Mouse (Mus musculus) CH12.LX (cell line): ENCODE data around the gene Ptpn11. TPM values are rescaled to one million over a fixed set of nuclear protein-coding genes. Genes with fewer than 3 reads are reported as not detected.

ENCODE experiments used
- DNase-seq: peaks from one replicate; pipeline ENCODE4 v3.0.0-alpha.2; 2013; ENCODE audit errors: extremely low read depth
- H3K27ac ChIP-seq: 2 replicates; pipeline ENCODE4 v1.5.1; 2012; ENCODE audit warnings: low read depth, mild to moderate bottlenecking, control low read depth, moderate library complexity; ENCODE audit not compliant: insufficient read depth
- H3K27me3 ChIP-seq: replicated peaks from 2 replicates; pipeline ENCODE3; 2012; ENCODE audit warnings: inconsistent platforms
- H3K36me3 ChIP-seq, 2 experiments: replicated peaks in 1 of 2; 2 replicates each; pipeline versions ENCODE3 to v1.6.1; 2012; ENCODE audit warnings: inconsistent platforms in 1 of 2, low read length in 1 of 2, mild to moderate bottlenecking in 1 of 2, mixed read lengths in 1 of 2, moderate library complexity in 1 of 2; ENCODE audit not compliant: control insufficient read depth in 1 of 2, insufficient read depth in 1 of 2
- H3K4me1 ChIP-seq, 2 experiments: 2 replicates each; pipeline ENCODE4 v1.6.1; 2012; ENCODE audit warnings: inconsistent platforms in 1 of 2, moderate library complexity in 1 of 2; ENCODE audit not compliant: insufficient read depth in 2 of 2, control insufficient read depth in 1 of 2
- H3K4me2 ChIP-seq: 2 replicates; pipeline ENCODE4 v1.6.1; 2012; ENCODE audit warnings: low read depth, mild to moderate bottlenecking, control low read depth; ENCODE audit not compliant: poor library complexity, insufficient read depth, severe bottlenecking
- H3K4me3 ChIP-seq, 3 experiments: fragments of 150-350 bp in 1 of 3; sonication (generic) in 1 of 3; replicated peaks in 1 of 3; 2 replicates each; pipeline versions ENCODE3 to v1.5.1; 2011 to 2012; ENCODE audit warnings: low read depth in 2 of 3, low read length in 2 of 3, mild to moderate bottlenecking in 2 of 3, moderate library complexity in 2 of 3, control low read depth in 1 of 3, improper control_type of control experiment in 1 of 3, inconsistent platforms in 1 of 3, mixed read lengths in 1 of 3; ENCODE audit not compliant: poor library complexity in 1 of 3
- H3K79me2 ChIP-seq: replicated peaks from 2 replicates; pipeline ENCODE4 v1.6.1; 2012; ENCODE audit warnings: mild to moderate bottlenecking, moderate library complexity; ENCODE audit not compliant: control insufficient read depth, poor library complexity, insufficient read depth, severe bottlenecking; ENCODE audit errors: extremely low read depth
- H3K9ac ChIP-seq: 2 replicates; pipeline ENCODE4 v1.6.1; 2012; ENCODE audit warnings: low read depth, mild to moderate bottlenecking, control low read depth, moderate library complexity; ENCODE audit not compliant: insufficient read depth
- H3K9me3 ChIP-seq: replicated peaks from 2 replicates; pipeline ENCODE3; 2012; ENCODE audit warnings: low read length, inconsistent platforms, mixed read lengths
- BHLHE40 ChIP-seq: IDR thresholded peaks from 2 replicates; pipeline ENCODE4 v1.6.1; 2011; ENCODE audit warnings: mild to moderate bottlenecking, low read depth, low read length, improper control_type of control experiment
- CHD1 ChIP-seq: IDR thresholded peaks from 2 replicates; pipeline ENCODE4 v1.6.1; 2012; ENCODE audit warnings: low read depth, low read length, improper control_type of control experiment, inconsistent platforms
- CTCF ChIP-seq, 2 experiments: IDR thresholded peaks in 1 of 2; conservative IDR thresholded peaks in 1 of 2; 2 replicates each; pipeline ENCODE4 v1.5.1; 2011 to 2012; ENCODE audit warnings: low read depth in 2 of 2, low read length in 2 of 2, improper control_type of control experiment in 1 of 2, inconsistent platforms in 1 of 2, mild to moderate bottlenecking in 1 of 2, moderate library complexity in 1 of 2
- E2F4 ChIP-seq: IDR thresholded peaks from 2 replicates; pipeline ENCODE4 v1.6.1; 2011; ENCODE audit warnings: low read depth, low read length, improper control_type of control experiment; ENCODE audit not compliant: insufficient replicate concordance
- EP300 ChIP-seq: IDR thresholded peaks from 2 replicates; pipeline ENCODE4 v1.6.1; 2011; ENCODE audit warnings: low read length, improper control_type of control experiment
- ETS1 ChIP-seq: conservative IDR thresholded peaks from 2 replicates; pipeline ENCODE4 v1.6.1; 2012; ENCODE audit warnings: low read depth, mild to moderate bottlenecking, inconsistent platforms, low read length, improper control_type of control experiment, moderate library complexity
- HCFC1 ChIP-seq: IDR thresholded peaks from 2 replicates; pipeline ENCODE4 v1.6.1; 2012; ENCODE audit warnings: low read depth, mild to moderate bottlenecking, inconsistent platforms, low read length, improper control_type of control experiment
- IRF4 ChIP-seq: IDR thresholded peaks from 2 replicates; pipeline ENCODE4 v1.6.1; 2014; ENCODE audit warnings: low read depth, mild to moderate bottlenecking, inconsistent platforms, low read length, improper control_type of control experiment
- JUN ChIP-seq: IDR thresholded peaks from 2 replicates; pipeline ENCODE4 v1.6.1; 2011; ENCODE audit warnings: low read depth, mild to moderate bottlenecking, low read length, improper control_type of control experiment, moderate library complexity; ENCODE audit not compliant: insufficient read depth
- JUND ChIP-seq: conservative IDR thresholded peaks from 2 replicates; pipeline ENCODE4 v1.6.1; 2011; ENCODE audit warnings: low read depth, low read length, improper control_type of control experiment
- KAT2A ChIP-seq: IDR thresholded peaks from 2 replicates; pipeline ENCODE4 v1.6.1; 2012; ENCODE audit warnings: low read length, improper control_type of control experiment, inconsistent platforms; ENCODE audit not compliant: insufficient replicate concordance
- MAFK ChIP-seq: IDR thresholded peaks from 2 replicates; pipeline ENCODE4 v1.6.1; 2011; ENCODE audit warnings: low read length, improper control_type of control experiment; ENCODE audit not compliant: insufficient replicate concordance
- MEF2A ChIP-seq: IDR thresholded peaks from 2 replicates; pipeline ENCODE4 v1.6.1; 2014; ENCODE audit warnings: low read depth, mild to moderate bottlenecking, inconsistent platforms, low read length, improper control_type of control experiment, borderline replicate concordance
- MYC ChIP-seq: IDR thresholded peaks from 2 replicates; pipeline ENCODE4 v1.6.1; 2011; ENCODE audit warnings: low read depth, mild to moderate bottlenecking, improper control_type of control experiment, low read length
- NELFE ChIP-seq: IDR thresholded peaks from 2 replicates; pipeline ENCODE4 v1.6.1; 2011; ENCODE audit warnings: low read depth, low read length, improper control_type of control experiment
- NRF1 ChIP-seq: IDR thresholded peaks from 2 replicates; pipeline ENCODE4 v1.6.1; 2014; ENCODE audit warnings: low read depth, mild to moderate bottlenecking, inconsistent platforms, low read length, improper control_type of control experiment, moderate library complexity
- PAX5 ChIP-seq: IDR thresholded peaks from 2 replicates; pipeline ENCODE4 v1.6.1; 2012; ENCODE audit warnings: low read length, inconsistent platforms, mixed read lengths
- POLR2A ChIP-seq: IDR thresholded peaks from 2 replicates; pipeline ENCODE4 v1.6.1; 2011; ENCODE audit warnings: low read depth, mild to moderate bottlenecking, improper control_type of control experiment, low read length
- POLR2AphosphoS2 ChIP-seq: IDR thresholded peaks from 2 replicates; pipeline ENCODE4 v1.6.1; 2011; ENCODE audit warnings: low read depth, low read length, improper control_type of control experiment
- RAD21 ChIP-seq: IDR thresholded peaks from 2 replicates; pipeline ENCODE4 v1.6.1; 2011; ENCODE audit warnings: low read depth, mild to moderate bottlenecking, low read length, improper control_type of control experiment, moderate library complexity
- SMC3 ChIP-seq: IDR thresholded peaks from 2 replicates; pipeline ENCODE4 v1.6.1; 2011; ENCODE audit warnings: low read depth, low read length, improper control_type of control experiment
- TCF12 ChIP-seq: IDR thresholded peaks from 2 replicates; pipeline ENCODE4 v1.6.1; 2014; ENCODE audit warnings: low read depth, mild to moderate bottlenecking, inconsistent platforms, low read length, improper control_type of control experiment
- USF1 ChIP-seq: IDR thresholded peaks from 2 replicates; pipeline ENCODE4 v1.6.1; 2014; ENCODE audit warnings: low read depth, mild to moderate bottlenecking, inconsistent platforms, low read length, improper control_type of control experiment
- USF2 ChIP-seq: conservative IDR thresholded peaks from 2 replicates; pipeline ENCODE4 v1.6.1; 2011; ENCODE audit warnings: low read depth, low read length, improper control_type of control experiment
- ZC3H11A ChIP-seq: IDR thresholded peaks from 2 replicates; pipeline ENCODE4 v1.6.1; 2012; ENCODE audit warnings: low read depth, mild to moderate bottlenecking, inconsistent platforms, low read length, improper control_type of control experiment
- ZKSCAN1 ChIP-seq: IDR thresholded peaks from 2 replicates; pipeline ENCODE4 v1.6.1; 2012; ENCODE audit warnings: low read depth, inconsistent platforms, low read length, improper control_type of control experiment, borderline replicate concordance
- ZMIZ1 ChIP-seq: IDR thresholded peaks from 2 replicates; pipeline ENCODE4 v1.6.1; 2012; ENCODE audit warnings: low read depth, mild to moderate bottlenecking, inconsistent platforms, low read length, improper control_type of control experiment
- ZNF384 ChIP-seq: IDR thresholded peaks from 2 replicates; pipeline ENCODE4 v1.6.1; 2012; ENCODE audit warnings: low read depth, low read length, improper control_type of control experiment, inconsistent platforms
- dilution Hi-C: fragments of 300-500 bp; cut with MboI; formaldehyde crosslinking; loops from 2 replicates; pipeline ENCODE4 v1.14.3; 2020; ENCODE audit warnings: low sequenced_read_pairs; ENCODE audit not compliant: extremely low pct_unique_long_range_greater_than_20kb, extremely low pct_ligation_motif_present
- in situ Hi-C: fragments of 300-500 bp; cut with MboI; formaldehyde crosslinking; loops from 3 replicates; pipeline ENCODE4 v1.14.3; 2019; ENCODE audit warnings: low sequenced_read_pairs, low pct_ligation_motif_present, low pct_unique_long_range_greater_than_20kb, mixed read lengths
- polyA plus RNA-seq: library from polyadenylated mRNA; unstranded; fragments of >175 nt; gene quantifications from 2 replicates; pipeline ENCODE4 v1.2.1, GENCODE M21; 2012; ENCODE audit warnings: low read depth; ENCODE audit not compliant: insufficient read length
- total RNA-seq, 2 experiments: library from RNA; depleted of rRNA; stranded (reverse); fragments of 300-350 nt in 1 of 2; fragments of >200 nt in 1 of 2; gene quantifications; 2 replicates each; pipeline ENCODE4 v1.2.3; 2012 to 2014

Ptpn11 gene
- total and polyA plus RNA-seq, 3 experiments: 33.2 to 62.8 (median 44.6) TPM

GRCm38 (mm10) chr5:121122036-121122435 lies 69.2 kb downstream of the Ptpn11 start:
- no peak for TF ChIP-seq CTCF (conservative IDR thresholded peaks at IDR 0.05 in 1 of 2, IDR thresholded peaks at IDR 0.05 in 1 of 2; ENCODE audit: low read depth in 2 of 2, low read length in 2 of 2)
- no peak for TF ChIP-seq ZC3H11A
- no peak for TF ChIP-seq ZKSCAN1
- no peak for TF ChIP-seq ZMIZ1
- no peak for TF ChIP-seq IRF4
- TF ChIP-seq HCFC1: no peak
- TF ChIP-seq NRF1: no peak
- no peak for TF ChIP-seq PAX5
- no peak for TF ChIP-seq JUN
- no peak for TF ChIP-seq MAFK
- no peak for TF ChIP-seq ETS1
- no peak for TF ChIP-seq MEF2A
- no peak for TF ChIP-seq MYC
- no peak for TF ChIP-seq EP300
- no peak for TF ChIP-seq SMC3
- TF ChIP-seq JUND: no peak
- TF ChIP-seq USF1: no peak
- no peak for TF ChIP-seq POLR2AphosphoS2
- no peak for TF ChIP-seq USF2
- no peak for TF ChIP-seq TCF12
- Histone ChIP-seq H3K9ac (no peak overlapping the region), H3K79me2 (no peaks in the 10 kb centered on the region), H3K4me2 (no peak overlapping the region), H3K4me1 (peaks cover 5 to 36% of the 10 kb centered on the region in 2 experiments), H3K27me3 (no peaks in the 10 kb centered on the region), H3K4me3 (no peak overlapping the region), H3K9me3 (no peaks in the 10 kb centered on the region), H3K36me3 (peaks cover 0 to 1% of the 10 kb centered on the region in 2 experiments), H3K27ac (no peak overlapping the region)
- DNase-seq: no peak
- in situ Hi-C loops (no loop called here), dilution Hi-C loops (no loop called here)

- Histone ChIP-seq H3K27me3 (no peaks in the 10 kb centered on the region), H3K9ac (no peak overlapping the region), H3K79me2 (no peaks in the 10 kb centered on the region), H3K9me3 (no peaks in the 10 kb centered on the region), H3K4me1 (peaks cover 2 to 28% of the 10 kb centered on the region in 2 experiments; a peak in 3 of 4 replicates), H3K36me3 (peaks cover 0 to 1% of the 10 kb centered on the region in 2 experiments), H3K27ac (no peak overlapping the region), H3K4me2 (no peak overlapping the region), H3K4me3 (no peak overlapping the region)
- dilution Hi-C loops (no loop called here), in situ Hi-C loops (no loop called here)
- no peak for DNase-seq
- TF ChIP-seq SMC3: no peak
- TF ChIP-seq RAD21: no peak
- TF ChIP-seq POLR2A: no peak
- no peak for TF ChIP-seq E2F4
- TF ChIP-seq HCFC1: no peak
- TF ChIP-seq BHLHE40: no peak
- TF ChIP-seq JUN: no peak
- no peak for TF ChIP-seq POLR2AphosphoS2
- no peak for TF ChIP-seq NELFE
- no peak for TF ChIP-seq ZMIZ1
- TF ChIP-seq IRF4: no peak
- TF ChIP-seq ZKSCAN1: no peak
- TF ChIP-seq USF1: no peak
- no peak for TF ChIP-seq CTCF (conservative IDR thresholded peaks at IDR 0.05 in 1 of 2, IDR thresholded peaks at IDR 0.05 in 1 of 2; ENCODE audit: low read depth in 2 of 2, low read length in 2 of 2)
- no peak for TF ChIP-seq EP300
- no peak for TF ChIP-seq ETS1
- TF ChIP-seq KAT2A: no peak
- no peak for TF ChIP-seq CHD1
- TF ChIP-seq JUND: no peak
- no peak for TF ChIP-seq ZNF384
Observed at GRCm38 (mm10) chr5:121119331-121120034, 71.7 kb downstream of the Ptpn11 start.
